Comparison of ENCODE assay signal across 11 mouse cellular contexts in the genomic region with DNA sequence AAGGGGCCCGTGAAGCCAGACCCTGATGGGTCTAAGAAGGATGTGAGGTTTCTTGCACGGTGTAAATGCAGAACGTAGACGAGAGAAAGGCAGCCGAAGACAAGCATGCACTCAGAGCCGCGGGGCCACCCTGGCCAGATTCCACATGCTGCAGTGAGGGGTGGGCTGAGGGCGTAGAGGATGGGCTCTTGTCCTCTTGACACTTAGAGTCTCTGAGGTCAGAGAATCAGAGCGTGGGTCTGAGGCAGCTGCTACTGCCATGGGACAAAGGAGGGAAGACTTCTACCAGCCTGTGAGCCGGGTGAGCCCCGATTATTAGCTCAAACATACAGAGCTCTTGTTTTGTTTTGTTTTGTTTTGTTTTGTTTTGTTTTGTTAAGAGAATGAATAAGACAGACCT. TPM values are rescaled to one million over a fixed set of nuclear protein-coding genes. Genes with fewer than 3 reads are reported as not detected.
DNase-seq lines count a peak whose midpoint lies in the region; ATAC-seq and TF ChIP-seq lines count a peak whose summit lies in the region.
"Had no signal": no experiment of that assay in that cellular context is flagged by ENCODE, and none has a peak within 500 bp of the region (broad histone marks: within the 10 kb centered on the region; RNA-seq: fewer than 3 reads in every experiment).

No protein-coding gene starts in this region.

- peak overlapping the region; percentile 40 for H3K4me2 ChIP-seq in kidney, postnatal 0 days (ENCODE audit: low read length)
- peak overlapping the region; percentile 44 for H3K4me2 ChIP-seq in embryonic facial prominence, embryonic 14.5 days (ENCODE audit: low read depth, low read length)
- H3K4me2 ChIP-seq in hindbrain, embryonic 16.5 days (ENCODE audit: low read length), result peak overlapping the region; percentile 50
- peak overlapping the region; percentile 9; the same call in 1 of the 2 replicates for H3K4me2 ChIP-seq in neural tube, embryonic 14.5 days (ENCODE audit: low read depth, low read length)

- peaks cover 6% of the 10 kb centered on the region; the same call in 1 of the 2 replicates for H3K4me1 ChIP-seq in kidney, postnatal 0 days (replicated peaks; ENCODE audit: insufficient read depth, low read length)
- peaks cover 12% of the 10 kb centered on the region for H3K4me1 ChIP-seq in embryonic facial prominence, embryonic 14.5 days (ENCODE audit: control insufficient read depth, insufficient read depth, low read length)
- peaks cover 7% of the 10 kb centered on the region; the same call in 1 of the 2 replicates for H3K4me1 ChIP-seq in hindbrain, embryonic 16.5 days (ENCODE audit: control insufficient read depth, insufficient read depth, low read depth, low read length)
- H3K4me1 ChIP-seq in neural tube, embryonic 14.5 days (ENCODE audit: control insufficient read depth, insufficient read depth, low read length), result peaks cover 4% of the 10 kb centered on the region; the same call in 1 of the 2 replicates

- no peaks in the 10 kb centered on the region for H3K36me3 ChIP-seq in kidney, postnatal 0 days (ENCODE audit: insufficient read depth, low read length)
- H3K36me3 ChIP-seq in embryonic facial prominence, embryonic 14.5 days (ENCODE audit: control insufficient read depth, insufficient read depth, low read length), result no peaks in the 10 kb centered on the region
- H3K36me3 ChIP-seq in hindbrain, embryonic 16.5 days (ENCODE audit: control insufficient read depth, insufficient read depth, low read length), result no peaks in the 10 kb centered on the region
- H3K36me3 ChIP-seq in neural tube, embryonic 14.5 days (ENCODE audit: control insufficient read depth, insufficient read depth, low read length), result no peaks in the 10 kb centered on the region

- no peak overlapping the region for H3K9ac ChIP-seq in kidney, postnatal 0 days (ENCODE audit: low read depth, low read length)
- H3K9ac ChIP-seq in embryonic facial prominence, embryonic 14.5 days (ENCODE audit: low read depth, low read length), result no peak overlapping the region
- no peak overlapping the region for H3K9ac ChIP-seq in hindbrain, embryonic 16.5 days (ENCODE audit: low read depth, low read length)
- H3K9ac ChIP-seq in neural tube, embryonic 14.5 days (replicated peaks; ENCODE audit: low read depth, low read length), result 0 out of 2 replicates have a peak overlapping the region, but pooled peaks have one; percentile 2
- H3K9ac ChIP-seq: liver, embryonic 14.5 days had no signal

- intact Hi-C loops in left cerebral cortex, adult 2 months (cut with DNase I), result loop anchor here (5.0 kb wide), 3 partner anchors 217 to 707 kb away; no protein-coding TSS in a partner anchor

- no peak for DNase-seq in kidney, postnatal 0 days (ENCODE audit: low spot score)
- no peak for DNase-seq in kidney, adult 9 months
- no peak for DNase-seq in embryonic facial prominence, embryonic 14.5 days (ENCODE audit: low spot score)
- no peak for DNase-seq in left cerebral cortex, adult 2 months (ENCODE audit: extremely low spot score in 1 of 2, low spot score in 2 of 2)
- no peak for DNase-seq in ovary, postnatal 10 days (ENCODE audit: low spot score)
- DNase-seq in kidney, postnatal 14 days, result no peak
- DNase-seq: adrenal gland, adult 2 months; cerebellum, adult 9-11 months had no signal

- H3K27me3 ChIP-seq in kidney, postnatal 0 days (ENCODE audit: insufficient read depth, low read length), result no peaks in the 10 kb centered on the region
- no peaks in the 10 kb centered on the region for H3K27me3 ChIP-seq in embryonic facial prominence, embryonic 14.5 days (replicated peaks; ENCODE audit: control insufficient read depth, insufficient read depth, low read length)
- no peaks in the 10 kb centered on the region for H3K27me3 ChIP-seq in hindbrain, embryonic 16.5 days (replicated peaks; ENCODE audit: control insufficient read depth, insufficient read depth, low read length)
- no peaks in the 10 kb centered on the region for H3K27me3 ChIP-seq in neural tube, embryonic 14.5 days (ENCODE audit: control insufficient read depth, insufficient read depth, low read length)

- no peak overlapping the region for H3K27ac ChIP-seq in kidney, postnatal 0 days
- no peak overlapping the region for H3K27ac ChIP-seq in embryonic facial prominence, embryonic 14.5 days (replicated peaks; ENCODE audit: low read depth, low read length)
- no peak overlapping the region for H3K27ac ChIP-seq in hindbrain, embryonic 16.5 days (ENCODE audit: low read depth, low read length)
- H3K27ac ChIP-seq in neural tube, embryonic 14.5 days (ENCODE audit: low read depth, low read length), result no peak overlapping the region
- no peak overlapping the region for H3K27ac ChIP-seq in left cerebral cortex, adult 2 months
- H3K27ac ChIP-seq: liver, embryonic 14.5 days had no signal

- no peak for TF ChIP-seq CTCF in kidney, postnatal 0 days (IDR thresholded peaks at IDR 0.05; ENCODE audit: low read depth)
- TF ChIP-seq CTCF in left cerebral cortex, adult 2 months (IDR thresholded peaks at IDR 0.05), result no peak

- H3K4me3 ChIP-seq in kidney, postnatal 0 days (replicated peaks; ENCODE audit: low read depth, low read length), result no peak overlapping the region
- peak overlapping the region; percentile 9; the same call in 1 of the 2 replicates for H3K4me3 ChIP-seq in embryonic facial prominence, embryonic 14.5 days (ENCODE audit: low read depth, low read length)
- H3K4me3 ChIP-seq in hindbrain, embryonic 16.5 days (ENCODE audit: low read length), result no peak overlapping the region
- H3K4me3 ChIP-seq in neural tube, embryonic 14.5 days (ENCODE audit: low read depth, low read length), result no peak overlapping the region
- no peak overlapping the region for H3K4me3 ChIP-seq in left cerebral cortex, adult 2 months

- H3K9me3 ChIP-seq in kidney, postnatal 0 days (replicated peaks; ENCODE audit: low read length), result no peaks in the 10 kb centered on the region
- H3K9me3 ChIP-seq in embryonic facial prominence, embryonic 14.5 days (ENCODE audit: control insufficient read depth, low read length), result no peaks in the 10 kb centered on the region
- H3K9me3 ChIP-seq in hindbrain, embryonic 16.5 days (ENCODE audit: control insufficient read depth, low read length), result no peaks in the 10 kb centered on the region
- no peaks in the 10 kb centered on the region for H3K9me3 ChIP-seq in neural tube, embryonic 14.5 days (ENCODE audit: control insufficient read depth, low read length)

- no peak for ATAC-seq in kidney, postnatal 0 days (replicated peaks; ENCODE audit: low FRiP score, low read depth)
- no peak for ATAC-seq in embryonic facial prominence, embryonic 14.5 days (ENCODE audit: low read depth)
- peak; percentile 25; the same call in 1 of the 2 replicates for ATAC-seq in hindbrain, embryonic 16.5 days
- 0 out of 2 replicates have a peak, but pooled peaks have one; percentile 5 for ATAC-seq in neural tube, embryonic 14.5 days (ENCODE audit: low read depth)

- WGBS in kidney, postnatal 0 days, result 35% methylated on average over 11 of the region's 11 CpGs
- WGBS in embryonic facial prominence, embryonic 14.5 days, result 20% methylated on average over 11 of the region's 11 CpGs
- WGBS in hindbrain, embryonic 16.5 days, result 15% methylated on average over 11 of the region's 11 CpGs
- WGBS in neural tube, embryonic 14.5 days, result 18% methylated on average over 11 of the region's 11 CpGs

RNA-seq across cellular contexts. Expression of a gene that starts 11.1 kb away (rescaled TPM):
- polyA plus RNA-seq in kidney, postnatal 0 days (2015; fragmentation: Nextera tagmentation; extraction: Ambion mirVana), result 5.1 and 5.3 TPM in 2 replicates
- 6.2 and 7.5 TPM in 2 replicates for polyA plus RNA-seq in embryonic facial prominence, embryonic 14.5 days (2014; fragmentation: Nextera tagmentation; extraction: Ambion mirVana)
- 1.9 and 2.1 TPM in 2 replicates for polyA plus RNA-seq in hindbrain, embryonic 16.5 days (2015; fragmentation: Nextera tagmentation; extraction: Ambion mirVana)
- polyA plus RNA-seq in neural tube, embryonic 14.5 days (2014; fragmentation: Nextera tagmentation; extraction: Ambion mirVana), result 3.5 and 3.8 TPM in 2 replicates
- total RNA-seq in left cerebral cortex, adult 2 months (2021), result 10 to 100 TPM; 35.9 to 40.4 TPM

RNA-seq across cellular contexts. Expression of a gene that starts 53.6 kb away (rescaled TPM):
- 11.1 and 12.2 TPM in 2 replicates for polyA plus RNA-seq in kidney, postnatal 0 days (2015; fragmentation: Nextera tagmentation; extraction: Ambion mirVana)
- polyA plus RNA-seq in embryonic facial prominence, embryonic 14.5 days (2014; fragmentation: Nextera tagmentation; extraction: Ambion mirVana), result 11.4 and 12.6 TPM in 2 replicates
- 4.1 and 5.3 TPM in 2 replicates for polyA plus RNA-seq in hindbrain, embryonic 16.5 days (2015; fragmentation: Nextera tagmentation; extraction: Ambion mirVana)
- 2.6 and 5.2 TPM in 2 replicates for polyA plus RNA-seq in neural tube, embryonic 14.5 days (2014; fragmentation: Nextera tagmentation; extraction: Ambion mirVana)
- total RNA-seq in left cerebral cortex, adult 2 months (2021), result 1 to 10 TPM; 1.7 to 1.9 TPM

Comparison
In these comparisons a context has a peak if more than half of its experiments do, and no peak if none do; other contexts are left out.
1. ATAC-seq: peak in hindbrain, embryonic 16.5 days (single experiment) and neural tube, embryonic 14.5 days (single experiment); none in kidney, postnatal 0 days (single experiment) and embryonic facial prominence, embryonic 14.5 days (single experiment).
2. Peak in every context shown above with its lines, with median percentiles within 50 percentile points of each other: H3K4me2 ChIP-seq.